Mouse (Mus musculus): ENCODE measurements around the gene Tor1aip1.

- no peak for TF ChIP-seq CTCF (IDR thresholded peaks at IDR 0.05; ENCODE audit: control insufficient read depth, insufficient read depth, low read length)
- TF ChIP-seq POLR2A (IDR thresholded peaks at IDR 0.05; ENCODE audit: borderline replicate concordance, control insufficient read depth, low read depth, low read length), result no peak
Observed at GRCm38 (mm10) chr1:156085770-156086169, 49.5 kb upstream of the Tor1aip1 start.
